Mouse (Mus musculus): ENCODE measurements around the gene Ap1g2. TPM values are rescaled to one million over a fixed set of nuclear protein-coding genes. Genes with fewer than 3 reads are reported as not detected.

The Ap1g2 gene
- polyA plus RNA-seq, 1 experiment from 2014 or later, result 46.2 TPM

GRCm38 (mm10) chr14:55066042-55066441 is 40.4 kb downstream of the Ap1g2 start:
- 88% methylated on average over 8 of the region's 8 CpGs for WGBS
- no peak overlapping the region for H3K27ac ChIP-seq (ENCODE audit: low read length)
- no peaks in the 10 kb centered on the region for H3K27me3 ChIP-seq (ENCODE audit: control insufficient read depth, insufficient read depth, low read length)

GRCm38 (mm10) chr14:55065391-55065790 is 41.0 kb downstream of the Ap1g2 start:
- no peaks in the 10 kb centered on the region for H3K36me3 ChIP-seq (ENCODE audit: control insufficient read depth, insufficient read depth, low read length)
- no peak overlapping the region for H3K4me2 ChIP-seq (ENCODE audit: low read depth, low read length)
- peaks cover 8% of the 10 kb centered on the region for H3K4me1 ChIP-seq (ENCODE audit: control insufficient read depth, insufficient read depth, low read length)
- no peak for ATAC-seq (ENCODE audit: insufficient read depth, low FRiP score)
- 88% methylated on average over 13 of the region's 13 CpGs for WGBS
- no peaks in the 10 kb centered on the region for H3K9me3 ChIP-seq (replicated peaks; ENCODE audit: control insufficient read depth, low read length)
- H3K27ac ChIP-seq (ENCODE audit: low read length), result no peak overlapping the region
- no peaks in the 10 kb centered on the region for H3K27me3 ChIP-seq (ENCODE audit: control insufficient read depth, insufficient read depth, low read length)
- no peak overlapping the region for H3K4me3 ChIP-seq (replicated peaks; ENCODE audit: low read length)
- H3K9ac ChIP-seq (ENCODE audit: low read length), result no peak overlapping the region

More at GRCm38 (mm10) chr14:55066042-55066441, 40.4 kb downstream of the Ap1g2 start:
- H3K9ac ChIP-seq (ENCODE audit: low read length), result no peak overlapping the region
- no peak overlapping the region for H3K4me2 ChIP-seq (ENCODE audit: low read depth, low read length)
- no peaks in the 10 kb centered on the region for H3K36me3 ChIP-seq (ENCODE audit: control insufficient read depth, insufficient read depth, low read length)
- H3K4me3 ChIP-seq (replicated peaks; ENCODE audit: low read length), result no peak overlapping the region
- H3K9me3 ChIP-seq (replicated peaks; ENCODE audit: control insufficient read depth, low read length), result no peaks in the 10 kb centered on the region
- H3K4me1 ChIP-seq (ENCODE audit: control insufficient read depth, insufficient read depth, low read length), result peaks cover 8% of the 10 kb centered on the region
- no peak for ATAC-seq (ENCODE audit: insufficient read depth, low FRiP score)

GRCm38 (mm10) chr14:55064481-55065370 is 41.7 kb downstream of the Ap1g2 start:
- 78% methylated on average over 35 of the region's 35 CpGs for WGBS
- Histone ChIP-seq H3K36me3 (ENCODE audit: control insufficient read depth, insufficient read depth, low read length) (no peaks in the 10 kb centered on the region), H3K27me3 (ENCODE audit: control insufficient read depth, insufficient read depth, low read length) (no peaks in the 10 kb centered on the region), H3K4me1 (ENCODE audit: control insufficient read depth, insufficient read depth, low read length) (peaks cover 8% of the 10 kb centered on the region), H3K27ac (ENCODE audit: low read length) (no peak overlapping the region), H3K9ac (ENCODE audit: low read length) (no peak overlapping the region), H3K9me3 (replicated peaks; ENCODE audit: control insufficient read depth, low read length) (no peaks in the 10 kb centered on the region), H3K4me3 (replicated peaks; ENCODE audit: low read length) (no peak overlapping the region), H3K4me2 (ENCODE audit: low read depth, low read length) (no peak overlapping the region)
- ATAC-seq (ENCODE audit: insufficient read depth, low FRiP score), result no peak

GRCm38 (mm10) chr14:55063581-55064381 is 42.6 kb downstream of the Ap1g2 start:
- ATAC-seq (ENCODE audit: insufficient read depth, low FRiP score), result no peak
- Histone ChIP-seq H3K36me3 (ENCODE audit: control insufficient read depth, insufficient read depth, low read length) (no peaks in the 10 kb centered on the region), H3K4me3 (replicated peaks; ENCODE audit: low read length) (no peak overlapping the region), H3K27ac (ENCODE audit: low read length) (no peak overlapping the region), H3K27me3 (ENCODE audit: control insufficient read depth, insufficient read depth, low read length) (no peaks in the 10 kb centered on the region), H3K4me2 (ENCODE audit: low read depth, low read length) (no peak overlapping the region), H3K4me1 (ENCODE audit: control insufficient read depth, insufficient read depth, low read length) (peaks cover 13% of the 10 kb centered on the region), H3K9me3 (replicated peaks; ENCODE audit: control insufficient read depth, low read length) (no peaks in the 10 kb centered on the region), H3K9ac (ENCODE audit: low read length) (no peak overlapping the region)
- WGBS, result 86% methylated on average over 22 of the region's 22 CpGs

GRCm38 (mm10) chr14:55063117-55063516 is 43.3 kb downstream of the Ap1g2 start:
- WGBS, result 83% methylated on average over 5 of the region's 5 CpGs
- Histone ChIP-seq H3K36me3 (ENCODE audit: control insufficient read depth, insufficient read depth, low read length) (no peaks in the 10 kb centered on the region), H3K4me2 (ENCODE audit: low read depth, low read length) (peak overlapping the region; percentile 32; the same call in 1 of the 2 replicates), H3K27me3 (ENCODE audit: control insufficient read depth, insufficient read depth, low read length) (no peaks in the 10 kb centered on the region), H3K9ac (ENCODE audit: low read length) (no peak overlapping the region), H3K27ac (ENCODE audit: low read length) (no peak overlapping the region), H3K4me3 (replicated peaks; ENCODE audit: low read length) (no peak overlapping the region), H3K9me3 (replicated peaks; ENCODE audit: control insufficient read depth, low read length) (no peaks in the 10 kb centered on the region), H3K4me1 (ENCODE audit: control insufficient read depth, insufficient read depth, low read length) (peaks cover 13% of the 10 kb centered on the region)
- ATAC-seq (ENCODE audit: insufficient read depth, low FRiP score), result no peak

- H3K36me3 ChIP-seq (ENCODE audit: control insufficient read depth, insufficient read depth, low read length), result no peaks in the 10 kb centered on the region
- H3K9me3 ChIP-seq (replicated peaks; ENCODE audit: control insufficient read depth, low read length), result no peaks in the 10 kb centered on the region
- ATAC-seq (ENCODE audit: insufficient read depth, low FRiP score), result peak; percentile 80
- WGBS, result 12% methylated on average over 17 of the region's 17 CpGs
- H3K27ac ChIP-seq (ENCODE audit: low read length), result no peak overlapping the region
- 0 out of 2 replicates have a peak overlapping the region, but pooled peaks have one; percentile 5 for H3K9ac ChIP-seq (ENCODE audit: low read length)
- no peaks in the 10 kb centered on the region for H3K27me3 ChIP-seq (ENCODE audit: control insufficient read depth, insufficient read depth, low read length)
- H3K4me2 ChIP-seq (ENCODE audit: low read depth, low read length), result peak overlapping the region; percentile 32
- H3K4me1 ChIP-seq (ENCODE audit: control insufficient read depth, insufficient read depth, low read length), result peaks cover 13% of the 10 kb centered on the region
- 0 out of 2 replicates have a peak overlapping the region, but pooled peaks have one; percentile 3 for H3K4me3 ChIP-seq (replicated peaks; ENCODE audit: low read length)
Measured at GRCm38 (mm10) chr14:55062626-55063025, 43.8 kb downstream of the Ap1g2 start.

- Histone ChIP-seq H3K9ac (ENCODE audit: low read length) (no peak overlapping the region), H3K27ac (ENCODE audit: low read length) (no peak overlapping the region), H3K4me2 (ENCODE audit: low read depth, low read length) (no peak overlapping the region), H3K36me3 (ENCODE audit: control insufficient read depth, insufficient read depth, low read length) (no peaks in the 10 kb centered on the region), H3K27me3 (ENCODE audit: control insufficient read depth, insufficient read depth, low read length) (no peaks in the 10 kb centered on the region), H3K4me1 (ENCODE audit: control insufficient read depth, insufficient read depth, low read length) (peaks cover 13% of the 10 kb centered on the region), H3K9me3 (replicated peaks; ENCODE audit: control insufficient read depth, low read length) (no peaks in the 10 kb centered on the region), H3K4me3 (replicated peaks; ENCODE audit: low read length) (no peak overlapping the region)
- no peak for ATAC-seq (ENCODE audit: insufficient read depth, low FRiP score)
- WGBS, result 45% methylated on average over 7 of the region's 7 CpGs
Measured at GRCm38 (mm10) chr14:55061845-55062244, 44.5 kb downstream of the Ap1g2 start.

GRCm38 (mm10) chr14:55059931-55060330 is 46.5 kb downstream of the Ap1g2 start:
- WGBS, result 66% methylated on average over 5 of the region's 5 CpGs
- Histone ChIP-seq H3K9me3 (replicated peaks; ENCODE audit: control insufficient read depth, low read length) (no peaks in the 10 kb centered on the region), H3K36me3 (ENCODE audit: control insufficient read depth, insufficient read depth, low read length) (no peaks in the 10 kb centered on the region), H3K4me1 (ENCODE audit: control insufficient read depth, insufficient read depth, low read length) (peaks cover 13% of the 10 kb centered on the region), H3K4me3 (replicated peaks; ENCODE audit: low read length) (no peak overlapping the region), H3K27me3 (ENCODE audit: control insufficient read depth, insufficient read depth, low read length) (no peaks in the 10 kb centered on the region), H3K27ac (ENCODE audit: low read length) (no peak overlapping the region), H3K4me2 (ENCODE audit: low read depth, low read length) (no peak overlapping the region), H3K9ac (ENCODE audit: low read length) (no peak overlapping the region)
- ATAC-seq (ENCODE audit: insufficient read depth, low FRiP score), result no peak

- no peaks in the 10 kb centered on the region for H3K27me3 ChIP-seq (ENCODE audit: control insufficient read depth, insufficient read depth, low read length)
- WGBS, result 58% methylated on average over 1 of the region's 1 CpGs
- no peak for ATAC-seq (ENCODE audit: insufficient read depth, low FRiP score)
- no peak overlapping the region for H3K4me2 ChIP-seq (ENCODE audit: low read depth, low read length)
- H3K9ac ChIP-seq (ENCODE audit: low read length), result no peak overlapping the region
- H3K36me3 ChIP-seq (ENCODE audit: control insufficient read depth, insufficient read depth, low read length), result no peaks in the 10 kb centered on the region
- no peaks in the 10 kb centered on the region for H3K9me3 ChIP-seq (replicated peaks; ENCODE audit: control insufficient read depth, low read length)
- no peak overlapping the region for H3K27ac ChIP-seq (ENCODE audit: low read length)
- H3K4me1 ChIP-seq (ENCODE audit: control insufficient read depth, insufficient read depth, low read length), result peaks cover 13% of the 10 kb centered on the region
- H3K4me3 ChIP-seq (replicated peaks; ENCODE audit: low read length), result no peak overlapping the region
Measured at GRCm38 (mm10) chr14:55059009-55059408, 47.4 kb downstream of the Ap1g2 start.

Data from stomach, embryonic 16.5 days (tissue).